Mouse (Mus musculus): ENCODE results near the gene Zfp618.

The Zfp618 gene

DNA sequence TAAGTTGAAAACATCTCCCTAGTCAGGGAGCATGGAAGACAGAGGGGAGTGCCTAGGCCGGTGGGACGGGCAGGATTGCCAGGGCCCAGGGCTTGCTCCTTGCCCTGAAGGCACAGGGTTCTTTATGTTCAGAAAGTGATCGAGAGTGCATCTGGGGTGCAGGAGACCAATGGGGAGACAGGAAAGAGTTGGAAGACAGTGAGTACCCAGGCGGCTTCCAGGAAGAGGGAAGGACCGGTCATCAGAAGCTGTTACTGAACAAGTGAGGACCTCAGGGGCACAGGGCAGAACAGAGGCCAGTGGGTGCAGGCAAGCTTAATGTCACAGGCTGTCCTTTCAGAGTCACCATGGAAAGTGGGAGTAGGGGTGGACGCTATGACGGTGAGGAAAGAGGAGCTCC lies 192.8 kb downstream of the Zfp618 start:
- ATAC-seq (ENCODE audit: low TSS enrichment): no peak

DNA sequence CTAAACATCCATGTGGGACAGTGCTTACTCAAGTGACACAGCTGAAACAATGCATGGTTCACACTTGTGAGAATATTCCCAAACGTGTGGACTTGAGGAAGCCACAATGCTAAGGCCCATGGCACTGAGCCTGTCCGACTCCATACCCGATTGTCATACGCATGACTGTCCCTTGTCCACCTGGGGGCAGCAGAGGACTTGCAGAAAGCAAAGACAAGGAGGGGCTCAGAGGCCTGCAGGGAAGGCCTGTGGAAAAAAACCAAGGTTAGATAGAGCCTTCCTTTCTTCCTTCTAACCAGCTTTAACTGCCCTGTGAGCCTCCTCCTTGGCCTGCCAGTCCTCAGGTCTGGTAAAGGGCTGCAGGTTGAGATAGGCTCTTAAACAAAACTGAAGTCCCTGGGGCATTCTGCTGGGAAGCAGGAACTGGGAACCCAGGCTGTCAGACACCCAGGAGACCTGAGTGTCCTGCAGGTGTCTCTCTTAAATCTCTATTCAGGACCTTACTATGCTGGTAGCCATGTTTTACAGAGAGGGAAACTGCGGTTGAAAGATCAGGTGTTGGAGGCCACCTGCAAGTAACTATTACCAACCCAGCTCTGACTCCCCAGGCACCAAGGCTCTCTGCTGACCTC lies 193.7 kb downstream of the Zfp618 start:
- ATAC-seq (ENCODE audit: low TSS enrichment): peak; percentile 99

DNA sequence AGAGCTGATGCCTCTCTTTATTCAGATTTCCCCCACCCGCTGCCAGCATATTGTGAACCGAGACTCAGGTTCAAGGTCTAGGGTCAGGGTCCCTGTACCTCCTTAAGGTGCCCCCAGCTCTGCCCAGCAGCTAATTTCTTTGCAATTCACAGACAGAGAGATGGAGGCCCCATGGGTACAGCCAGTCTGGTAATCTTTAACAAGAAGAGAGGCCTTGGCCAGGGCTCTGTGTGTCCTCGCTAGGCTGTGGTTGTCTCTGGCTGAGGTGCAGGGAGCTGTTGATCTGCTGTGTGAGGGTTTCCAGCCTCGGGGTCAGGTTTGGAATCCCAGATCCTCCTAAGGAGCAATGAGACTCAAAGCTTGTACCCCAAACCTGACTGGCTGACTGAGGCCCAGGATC lies 200.3 kb downstream of the Zfp618 start:
- ATAC-seq (ENCODE audit: low TSS enrichment): no peak

DNA sequence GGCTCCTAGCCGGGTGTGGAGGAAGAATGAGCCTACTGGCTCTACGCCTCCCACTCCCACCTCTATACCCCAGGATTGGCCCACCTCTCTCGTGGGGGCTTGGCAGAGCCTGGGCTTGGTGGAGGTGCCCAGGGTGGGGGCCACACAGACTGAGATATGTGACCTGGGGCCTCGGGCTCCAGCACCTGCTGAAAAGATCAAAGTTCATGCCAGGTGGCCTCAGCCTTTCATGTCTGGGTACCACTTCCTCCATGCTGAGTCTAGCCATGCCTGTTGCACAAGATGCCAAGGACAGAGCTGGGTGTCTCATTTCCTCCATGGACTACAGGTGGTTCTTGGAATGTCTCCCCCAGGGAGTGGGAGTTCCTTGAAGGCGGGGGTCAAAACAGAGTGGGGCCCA lies 200.9 kb downstream of the Zfp618 start:
- no peak for ATAC-seq (ENCODE audit: low TSS enrichment)

GRCm38 (mm10) chr4:63170061-63170460 lies 204.7 kb downstream of the Zfp618 start:
- no peak for ATAC-seq (ENCODE audit: low TSS enrichment)

GRCm38 (mm10) chr4:63171122-63171521 lies 205.7 kb downstream of the Zfp618 start:
- ATAC-seq (ENCODE audit: low TSS enrichment): no peak

GRCm38 (mm10) chr4:63171969-63172685 lies 206.8 kb downstream of the Zfp618 start, which contains the start of gene Kif12:
Gene Kif12 (minus strand): TSS chr4:63172131.
- ATAC-seq (ENCODE audit: low TSS enrichment): no peak

DNA sequence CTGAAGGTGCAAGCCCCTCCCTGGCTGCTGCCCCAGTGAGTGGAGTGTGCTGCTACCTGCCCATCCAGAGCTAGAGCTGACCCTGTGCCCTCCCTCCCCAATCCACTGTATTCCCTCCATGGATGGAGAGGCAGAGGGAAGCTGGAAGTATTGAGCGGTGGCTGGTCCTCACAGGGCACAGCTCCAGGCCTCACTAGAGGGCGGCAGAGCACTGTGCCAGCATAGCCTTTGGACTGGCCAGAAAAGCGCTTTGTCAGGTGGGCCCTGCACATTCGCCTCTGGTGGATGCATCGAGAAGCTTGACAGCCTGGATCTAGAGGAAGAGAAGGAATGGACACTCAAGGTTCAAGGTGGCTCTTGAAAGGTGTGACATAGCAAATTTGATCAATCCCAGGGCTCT lies 216.2 kb downstream of the Zfp618 start:
- ATAC-seq (ENCODE audit: low TSS enrichment): peak; percentile 93

GRCm38 (mm10) chr4:63186281-63186870 lies 221.0 kb downstream of the Zfp618 start:
- no peak for ATAC-seq (ENCODE audit: low TSS enrichment)

Data from frontal cortex, adult (tissue).